Mouse (Mus musculus) thymus, adult 2 months (tissue): Measurements from ENCODE around the gene 1700049E17Rik1.
"Not testable (repeated sequence)": the region's sequence is repeated elsewhere in the genome, so short reads cannot be mapped to it uniquely, and the experiment has no call there.

ENCODE experiments used
- CTCF ChIP-seq: fragments of 200-500 bp; IDR thresholded peaks from 2 replicates; pipeline ENCODE4 v1.5.1; 2012; ENCODE audit warnings: mild to moderate bottlenecking, control low read depth, low read length, moderate library complexity, borderline replicate concordance; ENCODE audit not compliant: control insufficient read depth, poor library complexity, insufficient read depth; ENCODE audit errors: extremely low read depth
- POLR2A ChIP-seq: fragments of 200-500 bp; IDR thresholded peaks from 2 replicates; pipeline ENCODE4 v1.6.1; 2012; ENCODE audit warnings: mild to moderate bottlenecking, low read length, control low read depth, moderate library complexity; ENCODE audit not compliant: control insufficient read depth, poor library complexity, insufficient read depth; ENCODE audit errors: extremely low read depth

DNA sequence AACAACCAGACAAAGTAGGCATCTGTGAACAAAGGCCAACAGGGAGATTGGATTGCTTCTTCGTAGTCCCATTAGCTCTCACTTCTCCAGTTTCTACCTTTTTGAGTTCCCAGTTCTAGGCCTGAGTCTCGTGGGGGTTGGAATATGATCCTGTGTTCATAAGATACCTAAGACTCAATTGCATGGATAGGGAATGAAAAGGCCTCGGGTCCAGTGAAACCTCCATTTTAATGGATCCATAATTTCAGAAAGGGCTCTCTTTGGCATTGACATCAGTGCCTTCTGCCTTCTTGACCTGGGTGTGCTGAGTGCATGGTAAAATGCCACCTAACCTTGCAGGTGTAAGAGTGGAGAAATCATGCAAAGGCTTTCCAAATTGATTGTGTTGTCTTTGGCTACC lies 43.8 kb downstream of the 1700049E17Rik1 start:
- not testable (repeated sequence) for TF ChIP-seq POLR2A, CTCF
